Mouse (Mus musculus): ENCODE results near the gene Atp2a2. TPM values are rescaled to one million over a fixed set of nuclear protein-coding genes. Genes with fewer than 3 reads are reported as not detected.

Atp2a2 gene
- polyA plus RNA-seq, 2 experiments, result 12.8 to 25.9 TPM

DNA sequence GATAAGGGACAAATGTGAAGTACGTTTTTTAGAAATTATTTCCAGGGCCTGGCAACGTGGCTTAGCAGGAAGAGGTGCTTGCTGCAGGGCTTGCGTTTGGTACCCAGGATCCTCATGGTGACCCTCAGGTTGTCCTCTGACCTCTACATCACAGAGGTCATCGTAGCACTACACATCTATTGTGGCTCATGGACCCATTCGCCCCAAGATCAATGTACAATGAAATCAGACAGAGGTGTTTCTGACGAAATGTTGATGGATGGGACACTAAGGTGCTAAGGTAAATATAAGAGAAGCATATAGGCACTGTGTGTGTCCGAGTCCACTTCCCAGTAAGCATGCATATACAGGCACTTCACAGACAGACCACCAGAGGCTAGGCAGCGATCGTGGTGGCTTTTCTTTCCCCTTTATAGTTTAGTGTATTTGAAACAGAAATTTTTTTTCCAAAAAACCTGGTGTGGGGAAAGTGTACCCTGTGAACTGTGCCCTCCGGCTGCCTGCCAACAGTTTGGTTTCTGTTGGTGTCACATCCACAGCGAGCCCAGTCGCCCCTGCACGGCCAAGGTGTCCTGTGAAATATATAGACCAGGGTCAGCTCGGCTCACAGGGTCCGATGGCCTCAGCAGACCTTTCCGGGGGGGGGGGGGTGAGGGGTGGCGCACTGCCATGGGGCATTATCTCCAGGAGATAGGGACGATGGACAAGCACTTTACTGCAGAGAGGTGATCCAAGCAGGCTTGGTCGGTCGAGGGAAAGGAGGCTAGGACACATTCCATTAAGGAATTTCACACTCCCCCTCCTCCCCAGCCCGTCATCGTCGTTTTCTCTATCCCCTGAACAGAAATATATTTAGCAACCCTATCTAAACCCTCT, 18.5 kb upstream of the Atp2a2 start:
- DNase-seq (ENCODE audit: low read depth in 3 of 3, low spot score in 3 of 3) (no peak), ATAC-seq (ENCODE audit: insufficient read depth) (no peak)
- H3K4me3 ChIP-seq (ENCODE audit: insufficient read depth in 1 of 2, low read depth in 2 of 2, low read length in 2 of 2), result no peak overlapping the region
- H3K27ac ChIP-seq, result no peak overlapping the region
- TF ChIP-seq CTCF (IDR thresholded peaks at IDR 0.05; ENCODE audit: low read depth) (no peak), EP300 (IDR thresholded peaks at IDR 0.05; ENCODE audit: low read depth) (no peak)
- H3K9me3 ChIP-seq (ENCODE audit: control insufficient read depth, low read length), result no peaks in the 10 kb centered on the region
- WGBS (ENCODE audit: insufficient replicate concordance), result 44% methylated on average over 23 of the region's 23 CpGs
- no peaks in the 10 kb centered on the region; a peak in 1 of 4 replicates for H3K4me1 ChIP-seq (replicated peaks; ENCODE audit: control insufficient read depth in 2 of 2, insufficient read depth in 2 of 2, low read length in 1 of 2)
- no peak overlapping the region for H3K9ac ChIP-seq (replicated peaks)
- no peaks in the 10 kb centered on the region for H3K36me3 ChIP-seq (replicated peaks; ENCODE audit: control insufficient read depth, insufficient read depth, low read depth)
- H3K4me2 ChIP-seq (ENCODE audit: low read depth), result no peak overlapping the region
- no peaks in the 10 kb centered on the region; the same call in 1 of the 2 replicates for H3K27me3 ChIP-seq (ENCODE audit: control insufficient read depth, insufficient read depth, low read length)

DNA sequence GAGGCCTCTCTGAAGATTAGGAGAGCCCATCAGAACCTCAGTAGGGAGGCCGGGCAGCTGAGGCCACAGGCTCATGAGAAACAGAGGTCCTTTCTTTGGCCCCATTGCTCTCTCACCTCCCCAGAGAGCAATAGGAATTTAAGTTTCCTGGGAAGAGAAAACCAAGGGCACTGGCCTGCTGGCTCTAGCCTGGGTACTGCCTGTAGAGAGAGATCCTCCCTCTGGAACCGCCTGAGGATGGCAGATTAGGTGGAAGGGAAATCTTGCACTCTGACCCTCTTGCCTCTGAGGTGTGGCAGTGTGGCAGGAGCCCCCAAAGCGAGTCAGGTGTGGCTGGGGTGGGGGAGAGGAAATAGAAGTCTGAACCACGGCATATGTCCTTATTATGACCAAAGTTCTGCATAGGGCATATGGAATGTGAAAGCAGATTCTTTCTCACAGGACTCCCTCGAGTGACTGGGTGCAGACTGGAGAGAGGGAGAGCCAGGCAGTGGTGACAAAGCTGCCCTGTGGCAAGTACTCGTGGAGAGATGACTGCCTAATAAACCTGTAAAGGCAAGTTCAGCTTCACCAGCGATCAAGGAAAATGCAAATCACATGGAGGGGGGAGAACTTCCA, 17.1 kb upstream of the Atp2a2 start:
- WGBS (ENCODE audit: insufficient replicate concordance), result 33% methylated on average over 7 of the region's 7 CpGs
- ATAC-seq (ENCODE audit: insufficient read depth), result no peak
- Histone ChIP-seq H3K27ac (no peak overlapping the region), H3K36me3 (replicated peaks; ENCODE audit: control insufficient read depth, insufficient read depth, low read depth) (no peaks in the 10 kb centered on the region), H3K4me2 (ENCODE audit: low read depth) (no peak overlapping the region), H3K27me3 (ENCODE audit: control insufficient read depth, insufficient read depth, low read length) (no peaks in the 10 kb centered on the region; the same call in 1 of the 2 replicates), H3K9ac (replicated peaks) (no peak overlapping the region), H3K4me1 (replicated peaks; ENCODE audit: control insufficient read depth in 2 of 2, insufficient read depth in 2 of 2, low read length in 1 of 2) (no peaks in the 10 kb centered on the region), H3K4me3 (ENCODE audit: insufficient read depth in 1 of 2, low read depth in 2 of 2, low read length in 2 of 2) (no peak overlapping the region), H3K9me3 (ENCODE audit: control insufficient read depth, low read length) (no peaks in the 10 kb centered on the region)
- no peak for DNase-seq (ENCODE audit: low read depth in 3 of 3, low spot score in 3 of 3)
- TF ChIP-seq CTCF (IDR thresholded peaks at IDR 0.05; ENCODE audit: low read depth), result no peak
- TF ChIP-seq EP300 (IDR thresholded peaks at IDR 0.05; ENCODE audit: low read depth), result no peak

DNA sequence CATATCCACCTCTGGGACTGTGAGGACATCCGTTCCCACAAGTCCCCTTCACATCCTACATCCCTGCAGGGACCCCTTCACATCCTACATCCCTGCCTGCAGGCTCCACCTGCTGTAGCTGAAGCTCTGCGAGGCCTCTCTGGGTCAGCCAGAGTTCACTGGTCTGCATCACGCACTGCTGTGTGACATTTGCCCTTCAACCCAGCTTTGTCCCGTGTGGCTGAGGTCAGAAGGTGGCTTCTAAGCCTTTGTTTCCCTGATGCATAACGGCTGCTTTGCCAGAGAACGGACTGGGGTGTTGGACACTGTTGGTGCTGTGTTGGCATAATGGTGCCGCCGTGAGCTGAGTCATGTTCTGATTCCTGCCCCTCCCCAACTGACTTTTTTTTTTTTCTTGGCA, 16.2 kb upstream of the Atp2a2 start:
- Histone ChIP-seq H3K4me2 (ENCODE audit: low read depth) (no peak overlapping the region), H3K4me1 (replicated peaks; ENCODE audit: control insufficient read depth in 2 of 2, insufficient read depth in 2 of 2, low read length in 1 of 2) (peaks cover 3 to 4% of the 10 kb centered on the region in 2 experiments; a peak in 2 of 4 replicates), H3K9ac (replicated peaks) (no peak overlapping the region), H3K9me3 (ENCODE audit: control insufficient read depth, low read length) (no peaks in the 10 kb centered on the region), H3K27ac (no peak overlapping the region), H3K27me3 (ENCODE audit: control insufficient read depth, insufficient read depth, low read length) (no peaks in the 10 kb centered on the region; the same call in 1 of the 2 replicates), H3K36me3 (replicated peaks; ENCODE audit: control insufficient read depth, insufficient read depth, low read depth) (no peaks in the 10 kb centered on the region), H3K4me3 (ENCODE audit: insufficient read depth in 1 of 2, low read depth in 2 of 2, low read length in 2 of 2) (no peak overlapping the region)
- ATAC-seq (ENCODE audit: insufficient read depth), result no peak
- 45% methylated on average over 8 of the region's 8 CpGs for WGBS (ENCODE audit: insufficient replicate concordance)
- TF ChIP-seq EP300 (IDR thresholded peaks at IDR 0.05; ENCODE audit: low read depth), result no peak
- no peak for TF ChIP-seq CTCF (IDR thresholded peaks at IDR 0.05; ENCODE audit: low read depth)
- DNase-seq (ENCODE audit: low read depth in 3 of 3, low spot score in 3 of 3), result no peak

DNA sequence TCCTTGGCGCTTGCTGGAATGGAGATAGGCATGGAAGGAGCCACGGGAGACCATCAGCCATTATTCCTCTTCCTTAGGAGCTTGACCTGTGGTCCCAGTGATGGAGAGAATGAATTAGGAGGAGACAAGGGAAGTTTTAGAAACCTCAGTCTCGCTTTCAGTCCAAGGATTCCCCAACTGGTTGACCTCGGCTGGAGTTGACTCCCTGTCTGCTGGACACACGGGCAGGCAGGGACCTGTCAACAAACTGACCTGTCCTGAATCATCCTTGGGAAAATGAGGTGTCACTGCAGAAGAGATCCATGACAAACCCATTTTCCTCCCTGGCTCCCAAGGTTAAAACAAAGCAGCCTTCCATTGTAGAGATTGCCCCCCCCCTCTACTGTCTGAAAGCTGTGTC, 14.9 kb upstream of the Atp2a2 start:
- Histone ChIP-seq H3K9me3 (ENCODE audit: control insufficient read depth, low read length) (no peaks in the 10 kb centered on the region), H3K4me2 (ENCODE audit: low read depth) (no peak overlapping the region), H3K9ac (replicated peaks) (no peak overlapping the region), H3K27ac (no peak overlapping the region), H3K4me3 (ENCODE audit: insufficient read depth in 1 of 2, low read depth in 2 of 2, low read length in 2 of 2) (no peak overlapping the region), H3K36me3 (replicated peaks; ENCODE audit: control insufficient read depth, insufficient read depth, low read depth) (no peaks in the 10 kb centered on the region), H3K4me1 (replicated peaks; ENCODE audit: control insufficient read depth in 2 of 2, insufficient read depth in 2 of 2, low read length in 1 of 2) (peaks cover 3 to 4% of the 10 kb centered on the region in 2 experiments; a peak in 2 of 4 replicates), H3K27me3 (ENCODE audit: control insufficient read depth, insufficient read depth, low read length) (no peaks in the 10 kb centered on the region; the same call in 1 of the 2 replicates)
- DNase-seq (ENCODE audit: low read depth in 3 of 3, low spot score in 3 of 3), result no peak
- ATAC-seq (ENCODE audit: insufficient read depth), result no peak
- TF ChIP-seq CTCF (IDR thresholded peaks at IDR 0.05; ENCODE audit: low read depth) (no peak), EP300 (IDR thresholded peaks at IDR 0.05; ENCODE audit: low read depth) (no peak)
- WGBS (ENCODE audit: insufficient replicate concordance), result 65% methylated on average over 5 of the region's 5 CpGs
